Mouse (Mus musculus) megakaryocyte, adult 5-6 weeks (primary cell): ENCODE measurements around the gene Gm14410. TPM values are rescaled to one million over a fixed set of nuclear protein-coding genes. Genes with fewer than 3 reads are reported as not detected.
"Not testable (repeated sequence)": the region's sequence is repeated elsewhere in the genome, so short reads cannot be mapped to it uniquely, and the experiment has no call there.

Experiments
- ATAC-seq: 2 replicates; pipeline ENCODE4 v1.8.0; 2016; ENCODE audit warnings: mild to moderate bottlenecking, inconsistent platforms; ENCODE audit not compliant: poor library complexity, severe bottlenecking
- total RNA-seq, 2 experiments: library from RNA; stranded (forward) in 1 of 2; stranded (reverse) in 1 of 2; fragments of 153-499, 151-499 nt in 1 of 2; fragments of 221-1000, 200-1000 nt in 1 of 2; gene quantifications; 2 replicates each; pipeline versions ENCODE4 v1.2.3 to v1.2.4; 2015 to 2017

The Gm14410 gene
- total RNA-seq (2015) (2.2 and 17.5 TPM in 2 replicates), total RNA-seq (2017) (1.6 and 13.0 TPM in 2 replicates)

DNA sequence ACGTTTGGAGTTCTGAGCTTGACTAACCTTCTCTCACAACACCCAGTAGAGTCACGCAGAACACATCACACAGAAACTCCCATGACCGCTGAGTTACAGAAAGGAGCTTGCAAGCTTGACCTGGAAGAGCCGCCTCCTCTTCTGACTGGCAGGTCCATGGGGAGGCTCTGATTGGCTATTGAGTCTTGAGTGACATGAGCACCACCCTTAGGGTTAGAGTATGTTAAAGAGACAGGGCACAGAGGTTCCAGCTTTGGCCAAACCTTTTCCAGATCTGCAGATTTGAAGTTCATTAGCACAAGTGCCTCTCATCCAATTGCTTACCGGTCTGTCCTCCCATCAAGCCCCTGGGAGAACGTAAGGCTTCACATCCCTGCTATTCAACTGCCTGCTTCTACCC is at the start of gene Gm14410:
Gene Gm14410 (minus strand): TSS at position 81 of the 400 bp plus-strand sequence.
- not testable (repeated sequence) for ATAC-seq

DNA sequence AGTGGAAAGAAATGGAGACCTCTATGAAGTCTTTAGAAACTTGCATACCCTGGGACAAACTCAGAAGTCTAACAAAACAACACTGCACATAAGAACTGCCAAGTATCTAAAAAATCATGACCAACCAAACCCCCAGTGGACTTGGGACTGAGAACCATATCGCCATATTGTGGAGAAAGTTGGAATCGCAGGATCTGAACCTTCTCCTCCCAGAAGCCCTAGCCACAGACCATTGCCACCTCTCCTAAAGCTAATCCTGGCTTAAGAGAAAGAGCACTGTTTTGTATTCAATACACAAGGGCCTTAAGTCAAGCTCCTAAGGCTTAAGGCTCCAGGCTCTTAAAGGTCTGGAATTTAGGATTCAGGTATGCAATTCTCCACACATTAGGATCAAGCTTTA is 41.2 kb upstream of the Gm14410 start:
- ATAC-seq = not testable (repeated sequence)

DNA sequence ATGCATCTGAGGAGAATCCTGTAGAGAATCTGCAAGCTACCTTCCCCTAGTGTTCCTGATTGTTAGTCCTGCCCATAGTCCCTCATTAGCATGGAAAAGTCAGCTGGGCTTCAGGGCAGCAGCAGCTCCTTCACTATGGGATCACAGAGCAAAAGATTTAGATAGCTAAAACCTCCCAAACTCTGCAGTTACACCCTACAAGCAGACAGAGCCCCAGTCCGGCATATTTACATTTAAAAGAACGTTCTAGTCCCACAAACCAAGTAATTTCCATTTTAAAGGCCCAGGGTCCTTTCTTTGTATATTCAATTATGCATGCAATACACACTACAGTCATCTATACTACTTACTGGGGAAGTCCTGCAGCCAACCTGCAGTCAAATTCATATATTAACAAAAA is 24.2 kb upstream of the Gm14410 start:
- not testable (repeated sequence) for ATAC-seq

DNA sequence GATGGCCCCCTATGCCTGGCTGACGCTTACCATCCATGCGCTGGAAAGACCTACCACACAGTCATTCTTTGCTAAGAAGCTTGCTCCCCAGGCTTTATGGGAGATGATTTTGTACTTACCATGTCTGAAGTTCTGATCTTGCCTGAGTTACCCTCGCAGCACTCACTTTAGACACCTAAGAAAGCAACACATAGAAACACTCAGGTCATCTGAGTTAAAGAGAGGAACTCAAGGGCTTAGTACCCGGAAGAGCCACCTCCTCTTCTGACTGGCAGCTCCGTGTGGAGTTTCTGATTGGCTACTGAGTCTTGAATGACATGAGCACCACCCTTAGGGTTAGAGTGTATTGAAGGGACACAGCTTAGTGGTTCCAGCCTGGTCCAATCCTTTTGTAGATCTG is 33.5 kb downstream of the Gm14410 start:
- not testable (repeated sequence) for ATAC-seq

Other genes with a start within 250 kb of the Gm14410 start
- 1.4 and 3.6 TPM in 2 replicates for gene Gm14419, start 205.5 kb downstream of the Gm14410 start, total RNA-seq (2015)
- gene Gm14419, start 205.5 kb downstream of the Gm14410 start, total RNA-seq (2017) = 0.18 and 0.28 TPM in 2 replicates
- gene Gm14401, start 132.1 kb downstream of the Gm14410 start, total RNA-seq (2015) = not detected in 2 replicates
- not detected in 2 replicates for gene Gm14401, start 132.1 kb downstream of the Gm14410 start, total RNA-seq (2017)
- gene Gm14409, start 60.6 kb upstream of the Gm14410 start, total RNA-seq (2015) = not detected in 2 replicates
- 0.53 and 0.59 TPM in 2 replicates for gene Gm14409, start 60.6 kb upstream of the Gm14410 start, total RNA-seq (2017)
- gene Gm14412, start 117.9 kb upstream of the Gm14410 start, total RNA-seq (2015) = not detected in 2 replicates
- 0.08 TPM in 1 of 2 replicates, not detected in the other for gene Gm14412, start 117.9 kb upstream of the Gm14410 start, total RNA-seq (2017)
- gene Gm14418, start 191.9 kb upstream of the Gm14410 start, total RNA-seq (2015) = 1.0 and 1.2 TPM in 2 replicates
- 0.28 TPM in 1 of 2 replicates, not detected in the other for gene Gm14418, start 191.9 kb upstream of the Gm14410 start, total RNA-seq (2017)